In genomic region chr2:150770747-150771146, GRCm38 (mm10) we compare ENCODE assay signal across 8 mouse cellular contexts. TPM values are rescaled to one million over a fixed set of nuclear protein-coding genes. Genes with fewer than 3 reads are reported as not detected.
DNase-seq lines count a peak whose midpoint lies in the region; ATAC-seq lines count a peak whose summit lies in the region.

No protein-coding gene starts in this region.

- H3K27ac ChIP-seq in neural tube, embryonic 13.5 days (replicated peaks), result peak overlapping the region; percentile 62
- H3K27ac ChIP-seq in forebrain, embryonic 14.5 days (ENCODE audit: low read depth, low read length), result peak overlapping the region; percentile 77; the same call in 1 of the 2 replicates
- H3K27ac ChIP-seq in intestine, embryonic 14.5 days (ENCODE audit: low read depth), result peak overlapping the region; percentile 12
- H3K27ac ChIP-seq in lung, embryonic 16.5 days (ENCODE audit: low read length), result peak overlapping the region; percentile 97

- H3K4me2 ChIP-seq in neural tube, embryonic 13.5 days, result no peak overlapping the region
- no peak overlapping the region for H3K4me2 ChIP-seq in forebrain, embryonic 14.5 days (ENCODE audit: low read length)
- no peak overlapping the region for H3K4me2 ChIP-seq in intestine, embryonic 14.5 days (ENCODE audit: low read length)
- 0 out of 2 replicates have a peak overlapping the region, but pooled peaks have one; percentile 1 for H3K4me2 ChIP-seq in lung, embryonic 16.5 days (ENCODE audit: low read depth, low read length)

- H3K27me3 ChIP-seq in neural tube, embryonic 13.5 days, result no peaks in the 10 kb centered on the region
- no peaks in the 10 kb centered on the region for H3K27me3 ChIP-seq in forebrain, embryonic 14.5 days (replicated peaks; ENCODE audit: control insufficient read depth, insufficient read depth, low read length)
- no peaks in the 10 kb centered on the region for H3K27me3 ChIP-seq in intestine, embryonic 14.5 days (replicated peaks; ENCODE audit: control insufficient read depth, insufficient read depth, low read length)
- H3K27me3 ChIP-seq in lung, embryonic 16.5 days (ENCODE audit: control insufficient read depth, insufficient read depth, low read depth, low read length), result no peaks in the 10 kb centered on the region

- no peaks in the 10 kb centered on the region for H3K9me3 ChIP-seq in neural tube, embryonic 13.5 days
- H3K9me3 ChIP-seq in forebrain, embryonic 14.5 days (replicated peaks; ENCODE audit: control insufficient read depth, low read length), result no peaks in the 10 kb centered on the region
- H3K9me3 ChIP-seq in intestine, embryonic 14.5 days (ENCODE audit: control insufficient read depth, low read length), result no peaks in the 10 kb centered on the region
- H3K9me3 ChIP-seq in lung, embryonic 16.5 days (ENCODE audit: control insufficient read depth, low read length), result no peaks in the 10 kb centered on the region

- peaks cover 29% of the 10 kb centered on the region for H3K4me1 ChIP-seq in neural tube, embryonic 13.5 days (replicated peaks)
- H3K4me1 ChIP-seq in forebrain, embryonic 14.5 days (ENCODE audit: control insufficient read depth, insufficient read depth, low read length), result peaks cover 16% of the 10 kb centered on the region; the same call in 1 of the 2 replicates
- peaks cover 11% of the 10 kb centered on the region; the same call in 1 of the 2 replicates for H3K4me1 ChIP-seq in intestine, embryonic 14.5 days (replicated peaks; ENCODE audit: control insufficient read depth, insufficient read depth, low read length)
- peaks cover 39% of the 10 kb centered on the region for H3K4me1 ChIP-seq in lung, embryonic 16.5 days (replicated peaks; ENCODE audit: control insufficient read depth, insufficient read depth, low read length)

- no peak overlapping the region for H3K4me3 ChIP-seq in neural tube, embryonic 13.5 days
- H3K4me3 ChIP-seq in forebrain, embryonic 14.5 days (ENCODE audit: low read depth, low read length), result no peak overlapping the region
- H3K4me3 ChIP-seq in intestine, embryonic 14.5 days (ENCODE audit: low read depth, low read length), result no peak overlapping the region
- no peak overlapping the region for H3K4me3 ChIP-seq in lung, embryonic 16.5 days (ENCODE audit: low read length)

- peak; percentile 64; the same call in 1 of the 2 replicates for ATAC-seq in neural tube, embryonic 13.5 days (ENCODE audit: low read depth)
- peak; percentile 78 for ATAC-seq in forebrain, embryonic 14.5 days
- ATAC-seq in intestine, embryonic 14.5 days (replicated peaks; ENCODE audit: low FRiP score, low TSS enrichment, low read depth), result peak; percentile 47
- peak; percentile 86 for ATAC-seq in lung, embryonic 16.5 days (ENCODE audit: low read depth)

- H3K9ac ChIP-seq in neural tube, embryonic 13.5 days, result 0 out of 2 replicates have a peak overlapping the region, but pooled peaks have one; percentile 1
- H3K9ac ChIP-seq in forebrain, embryonic 14.5 days (ENCODE audit: low read length), result no peak overlapping the region; the same call in 1 of the 2 replicates
- H3K9ac ChIP-seq in intestine, embryonic 14.5 days (ENCODE audit: low read length), result no peak overlapping the region
- H3K9ac ChIP-seq in lung, embryonic 16.5 days (ENCODE audit: low read length), result peak overlapping the region; percentile 40

- H3K36me3 ChIP-seq in neural tube, embryonic 13.5 days, result peaks cover 52% of the 10 kb centered on the region
- peaks cover 19% of the 10 kb centered on the region; the same call in 1 of the 2 replicates for H3K36me3 ChIP-seq in forebrain, embryonic 14.5 days (ENCODE audit: control insufficient read depth, insufficient read depth, low read length)
- peaks cover 25% of the 10 kb centered on the region; the same call in 1 of the 2 replicates for H3K36me3 ChIP-seq in intestine, embryonic 14.5 days (ENCODE audit: control insufficient read depth, insufficient read depth, low read length)
- no peaks in the 10 kb centered on the region for H3K36me3 ChIP-seq in lung, embryonic 16.5 days (ENCODE audit: control insufficient read depth, insufficient read depth, low read length)

- DNase-seq in neural tube, embryonic 10.5 days (ENCODE audit: extremely low spot score, low spot score), result no peak
- peak; percentile 81 for DNase-seq in forebrain, embryonic 14.5 days (ENCODE audit: low spot score)
- no peak for DNase-seq in intestine, embryonic 14.5 days (ENCODE audit: low spot score)
- DNase-seq in urinary bladder, adult 18-20 months (ENCODE audit: low spot score in 2 of 2), result peak; percentile 77 to 85
- DNase-seq in left cerebral cortex, adult 8-10 months (ENCODE audit: low spot score in 2 of 2), result no peak
- DNase-seq in embryo, embryonic 11 days, result no peak

- 48% methylated on average over 1 of the region's 1 CpGs for WGBS in neural tube, embryonic 13.5 days
- WGBS in forebrain, embryonic 14.5 days, result 16% methylated on average over 1 of the region's 1 CpGs
- 42% methylated on average over 1 of the region's 1 CpGs for WGBS in intestine, embryonic 14.5 days
- 33% methylated on average over 1 of the region's 1 CpGs for WGBS in lung, embryonic 16.5 days

RNA-seq across cellular contexts. Expression of gene Pygb, which starts 15.8 kb away (rescaled TPM):
- 101 TPM in 2 replicates for polyA plus RNA-seq in neural tube, embryonic 13.5 days (2015; fragmentation: Nextera tagmentation; extraction: Ambion mirVana)
- 50.7 and 57.9 TPM in 2 replicates for polyA plus RNA-seq in forebrain, embryonic 14.5 days (2014; fragmentation: Nextera tagmentation; extraction: Ambion mirVana)
- 69.5 and 73.6 TPM in 2 replicates for polyA plus RNA-seq in intestine, embryonic 14.5 days (2014; fragmentation: Nextera tagmentation; extraction: Ambion mirVana)
- polyA plus RNA-seq in lung, embryonic 16.5 days (2015; fragmentation: Nextera tagmentation; extraction: Ambion mirVana), result 92.4 and 94.3 TPM in 2 replicates
- total RNA-seq in left cerebral cortex, adult 8-10 months (2022), result 100 to 1,000 TPM; 143 to 172 (median 150) TPM

RNA-seq across cellular contexts. Expression of gene Entpd6, which starts 21.9 kb away (rescaled TPM):
- polyA plus RNA-seq in neural tube, embryonic 13.5 days (2015; fragmentation: Nextera tagmentation; extraction: Ambion mirVana), result 41.2 and 47.0 TPM in 2 replicates
- 32.6 and 41.3 TPM in 2 replicates for polyA plus RNA-seq in forebrain, embryonic 14.5 days (2014; fragmentation: Nextera tagmentation; extraction: Ambion mirVana)
- polyA plus RNA-seq in intestine, embryonic 14.5 days (2014; fragmentation: Nextera tagmentation; extraction: Ambion mirVana), result 28.0 and 30.5 TPM in 2 replicates
- 29.8 and 29.9 TPM in 2 replicates for polyA plus RNA-seq in lung, embryonic 16.5 days (2015; fragmentation: Nextera tagmentation; extraction: Ambion mirVana)
- total RNA-seq in left cerebral cortex, adult 8-10 months (2022), result 10 to 100 TPM; 45.8 to 48.9 (median 47.7) TPM

Comparison
In these comparisons a context has a peak if more than half of its experiments do, and no peak if none do; other contexts are left out.
1. H3K27ac ChIP-seq: peak in every context shown above with its lines; median percentile 97 in lung, embryonic 16.5 days; 77 in forebrain, embryonic 14.5 days; 62 in neural tube, embryonic 13.5 days; 12 in intestine, embryonic 14.5 days.
2. H3K9ac ChIP-seq: peak in neural tube, embryonic 13.5 days (single experiment) and lung, embryonic 16.5 days (single experiment); none in forebrain, embryonic 14.5 days (single experiment) and intestine, embryonic 14.5 days (single experiment).
3. DNase-seq: peak in forebrain, embryonic 14.5 days (single experiment) and urinary bladder, adult 18-20 months (2 of 2); none in neural tube, embryonic 10.5 days (single experiment), intestine, embryonic 14.5 days (single experiment), left cerebral cortex, adult 8-10 months (0 of 2) and embryo, embryonic 11 days (single experiment).
4. Peak in every context shown above with its lines, with median percentiles within 50 percentile points of each other: ATAC-seq.